Mouse (Mus musculus): Measurements from ENCODE around the gene Leap2. TPM values are rescaled to one million over a fixed set of nuclear protein-coding genes. Genes with fewer than 3 reads are reported as not detected.

Gene Leap2
- under 1 TPM in 1 of 2 experiments, not detected in 1; 0.43 TPM for polyA plus RNA-seq (2017; shearing (Covaris generic))

GRCm38 (mm10) chr11:53423036-53423435 lies at the start of gene Leap2:
TSS of gene Leap2 (minus strand) at chr11:53423170.

GRCm38 (mm10) chr11:53469968-53470695 lies 47.2 kb upstream of the Leap2 start, which contains the start of gene Gm9837:
TSS of gene Gm9837 (minus strand) at chr11:53470479.

GRCm38 (mm10) chr11:53456474-53457371 lies 33.8 kb upstream of the Leap2 start, which contains the start of the genes Gm10447 and Shroom1:
TSS of gene Gm10447 (minus strand) at chr11:53457110.
TSS of gene Shroom1 (plus strand) at chr11:53457205.

GRCm38 (mm10) chr11:53430670-53431346 lies 7.8 kb upstream of the Leap2 start, which contains the start of the genes Uqcrq and Gdf9:
TSS of gene Uqcrq (minus strand) at chr11:53430831.
TSS of gene Gdf9 (plus strand) at chr11:53431023.

Other genes starting within 250 kb of the Leap2 start
- 100 to 1,000 TPM; 134 to 137 TPM for gene Hspa4, start 122.7 kb downstream of the Leap2 start, polyA plus RNA-seq (2017; shearing (Covaris generic))
- gene Zcchc10, start 98.5 kb downstream of the Leap2 start, polyA plus RNA-seq (2017; shearing (Covaris generic)) = 10 to 100 TPM; 29.4 to 35.1 TPM
- gene Aff4, start 72.3 kb downstream of the Leap2 start, polyA plus RNA-seq (2017; shearing (Covaris generic)) = 100 to 1,000 TPM in 1 of 2 experiments, 10 to 100 TPM in 1; 96.7 to 137 TPM
- gene Uqcrq, start 7.7 kb upstream of the Leap2 start, polyA plus RNA-seq (2017; shearing (Covaris generic)) = 100 to 1,000 TPM; 349 to 392 TPM
- under 1 TPM in 1 of 2 experiments, not detected in 1; 1.00 TPM for gene Gdf9, start 7.9 kb upstream of the Leap2 start, polyA plus RNA-seq (2017; shearing (Covaris generic))
- under 1 TPM in 1 of 2 experiments, not detected in 1; 0.15 TPM for gene Gm10447, start 33.9 kb upstream of the Leap2 start, polyA plus RNA-seq (2017; shearing (Covaris generic))
- not detected for gene Shroom1, start 34.0 kb upstream of the Leap2 start, polyA plus RNA-seq (2017; shearing (Covaris generic))
- gene Gm9837, start 47.3 kb upstream of the Leap2 start, polyA plus RNA-seq (2017; shearing (Covaris generic)) = not detected
- not detected for gene Gm9945, start 57.0 kb upstream of the Leap2 start, polyA plus RNA-seq (2017; shearing (Covaris generic))
- gene Sowaha, start 57.1 kb upstream of the Leap2 start, polyA plus RNA-seq (2017; shearing (Covaris generic)) = not detected
- 1 to 10 TPM; 3.7 to 9.0 TPM for gene Sept8, start 96.1 kb upstream of the Leap2 start, polyA plus RNA-seq (2017; shearing (Covaris generic))
- 10 to 100 TPM in 1 of 2 experiments, 1 to 10 TPM in 1; 4.8 to 13.8 TPM for gene Kif3a, start 144.2 kb upstream of the Leap2 start, polyA plus RNA-seq (2017; shearing (Covaris generic))
- 10 to 100 TPM in 1 of 2 experiments, 1 to 10 TPM in 1; 4.2 to 84.2 TPM for gene Il4, start 195.5 kb upstream of the Leap2 start, polyA plus RNA-seq (2017; shearing (Covaris generic))
- 1 to 10 TPM in 1 of 2 experiments, not detected in 1; 1.5 TPM for gene Il13, start 211.5 kb upstream of the Leap2 start, polyA plus RNA-seq (2017; shearing (Covaris generic))

Measured in activated CD4-positive, CD25-positive, alpha-beta regulatory T cell (primary cell).